Mouse (Mus musculus) stomach, embryonic 16.5 days (tissue): ENCODE data around the gene Lingo1. TPM values are rescaled to one million over a fixed set of nuclear protein-coding genes. Genes with fewer than 3 reads are reported as not detected.

Experiments used
- ATAC-seq: fragments of 200-750 bp; cut with Nextera tagmentation; 2 replicates; pipeline ENCODE4 v1.8.0; 2017; ENCODE audit warnings: moderate number of reproducible peaks, moderate TSS enrichment; ENCODE audit not compliant: insufficient read depth, low FRiP score
- H3K27ac ChIP-seq: fragments of 300-500 bp; sonication (generic); 2 replicates; pipeline ENCODE4 v1.5.1; 2014; ENCODE audit warnings: low read length
- H3K27me3 ChIP-seq: fragments of 300-500 bp; sonication (generic); 2 replicates; pipeline ENCODE4 v1.6.1; 2014; ENCODE audit warnings: low read length, control low read depth, mixed read lengths; ENCODE audit not compliant: control insufficient read depth, insufficient read depth
- H3K36me3 ChIP-seq: fragments of 300-500 bp; sonication (generic); 2 replicates; pipeline ENCODE4 v1.6.1; 2014; ENCODE audit warnings: low read length; ENCODE audit not compliant: control insufficient read depth, insufficient read depth
- H3K4me1 ChIP-seq: fragments of 300-500 bp; sonication (generic); 2 replicates; pipeline ENCODE4 v1.6.1; 2014; ENCODE audit warnings: low read length, control low read depth, mixed read lengths; ENCODE audit not compliant: control insufficient read depth, insufficient read depth
- H3K4me2 ChIP-seq: fragments of 300-500 bp; sonication (generic); 2 replicates; pipeline ENCODE4 v1.6.1; 2014; ENCODE audit warnings: low read depth, low read length, mixed read lengths
- H3K4me3 ChIP-seq: fragments of 300-500 bp; sonication (generic); replicated peaks from 2 replicates; pipeline ENCODE4 v1.5.1; 2014; ENCODE audit warnings: mild to moderate bottlenecking, low read length
- H3K9ac ChIP-seq: fragments of 300-500 bp; sonication (generic); 2 replicates; pipeline ENCODE4 v1.6.1; 2014; ENCODE audit warnings: low read length
- H3K9me3 ChIP-seq: fragments of 300-500 bp; sonication (generic); replicated peaks from 2 replicates; pipeline ENCODE4 v1.6.1; 2016; ENCODE audit warnings: low read length, control low read depth; ENCODE audit not compliant: control insufficient read depth
- WGBS: fragments of 180-500 bp; shearing (Covaris S2); extraction: QIAGEN DNeasy Blood & Tissue Kit; methylation state at CpG from one replicate; pipeline ENCODE4 v1.1.7; 2014; 5-methylcytosine and 5-hydroxymethylcytosine counted together
- polyA plus RNA-seq: library from polyadenylated mRNA; unstranded; fragments of >200 nt; fragmentation: Nextera tagmentation; extraction: Ambion mirVana; gene quantifications from 2 replicates; pipeline ENCODE4 v1.2.1, GENCODE M21; 2015

The Lingo1 gene
- polyA plus RNA-seq, 1 experiment from 2014 or later: 3.2 TPM

GRCm38 (mm10) chr9:56796656-56797131, 426 bp upstream of the Lingo1 start:
- H3K27ac ChIP-seq: no peak overlapping the region
- WGBS: under 1% methylated on average over 41 of the region's 41 CpGs
- H3K27me3 ChIP-seq: peaks cover 60% of the 10 kb centered on the region
- no peaks in the 10 kb centered on the region for H3K36me3 ChIP-seq
- ATAC-seq: peak; percentile 35; the same call in 1 of the 2 replicates
- peak overlapping the region; percentile 36; the same call in 1 of the 2 replicates for H3K9ac ChIP-seq
- H3K4me1 ChIP-seq: peaks cover 8% of the 10 kb centered on the region; the same call in 1 of the 2 replicates
- H3K4me2 ChIP-seq: peak overlapping the region; percentile 71
- no peaks in the 10 kb centered on the region for H3K9me3 ChIP-seq
- peak overlapping the region; percentile 51 for H3K4me3 ChIP-seq

GRCm38 (mm10) chr9:56791696-56792261, 4.5 kb downstream of the Lingo1 start:
- Histone ChIP-seq H3K9ac (no peak overlapping the region), H3K4me1 (peaks cover 6% of the 10 kb centered on the region; the same call in 1 of the 2 replicates), H3K4me3 (no peak overlapping the region), H3K27ac (no peak overlapping the region), H3K36me3 (no peaks in the 10 kb centered on the region), H3K4me2 (no peak overlapping the region), H3K27me3 (peaks cover 31% of the 10 kb centered on the region), H3K9me3 (no peaks in the 10 kb centered on the region)
- WGBS: 69% methylated on average over 11 of the region's 11 CpGs
- no peak for ATAC-seq

- ATAC-seq: no peak
- H3K27me3 ChIP-seq: no peaks in the 10 kb centered on the region
- no peaks in the 10 kb centered on the region for H3K4me1 ChIP-seq
- no peak overlapping the region for H3K4me2 ChIP-seq
- WGBS: 80% methylated on average over 10 of the region's 10 CpGs
- no peak overlapping the region for H3K9ac ChIP-seq
- H3K9me3 ChIP-seq: no peaks in the 10 kb centered on the region
- H3K36me3 ChIP-seq: no peaks in the 10 kb centered on the region
- no peak overlapping the region for H3K27ac ChIP-seq
- H3K4me3 ChIP-seq: no peak overlapping the region
These were observed 11.7 kb downstream of the Lingo1 start for GRCm38 (mm10) chr9:56784576-56784975.

GRCm38 (mm10) chr9:56776881-56777801, 19.1 kb downstream of the Lingo1 start:
- H3K27me3 ChIP-seq: no peaks in the 10 kb centered on the region
- no peaks in the 10 kb centered on the region for H3K9me3 ChIP-seq
- WGBS: 67% methylated on average over 11 of the region's 11 CpGs
- no peaks in the 10 kb centered on the region for H3K4me1 ChIP-seq
- no peak overlapping the region for H3K9ac ChIP-seq
- no peak overlapping the region for H3K4me3 ChIP-seq
- no peak overlapping the region for H3K27ac ChIP-seq
- no peak for ATAC-seq
- H3K4me2 ChIP-seq: no peak overlapping the region
- H3K36me3 ChIP-seq: no peaks in the 10 kb centered on the region

- H3K27ac ChIP-seq: no peak overlapping the region
- H3K9me3 ChIP-seq: no peaks in the 10 kb centered on the region
- H3K4me3 ChIP-seq: no peak overlapping the region
- H3K4me2 ChIP-seq: no peak overlapping the region
- H3K4me1 ChIP-seq: no peaks in the 10 kb centered on the region
- H3K9ac ChIP-seq: no peak overlapping the region
- H3K27me3 ChIP-seq: no peaks in the 10 kb centered on the region
- 66% methylated on average over 7 of the region's 7 CpGs for WGBS
- ATAC-seq: no peak
- no peaks in the 10 kb centered on the region for H3K36me3 ChIP-seq
These were observed 20.9 kb downstream of the Lingo1 start for GRCm38 (mm10) chr9:56775161-56775934.

GRCm38 (mm10) chr9:56774231-56774630, 22.0 kb downstream of the Lingo1 start:
- 35% methylated on average over 6 of the region's 6 CpGs for WGBS
- Histone ChIP-seq H3K27me3 (no peaks in the 10 kb centered on the region), H3K9me3 (no peaks in the 10 kb centered on the region), H3K4me2 (no peak overlapping the region), H3K4me1 (no peaks in the 10 kb centered on the region), H3K36me3 (no peaks in the 10 kb centered on the region), H3K9ac (no peak overlapping the region), H3K4me3 (no peak overlapping the region), H3K27ac (no peak overlapping the region)
- no peak; the same call in 1 of the 2 replicates for ATAC-seq

- no peak overlapping the region for H3K27ac ChIP-seq
- H3K36me3 ChIP-seq: no peaks in the 10 kb centered on the region
- no peak overlapping the region for H3K4me2 ChIP-seq
- H3K27me3 ChIP-seq: no peaks in the 10 kb centered on the region
- H3K9me3 ChIP-seq: no peaks in the 10 kb centered on the region
- 83% methylated on average over 7 of the region's 7 CpGs for WGBS
- no peak for ATAC-seq
- no peak overlapping the region for H3K4me3 ChIP-seq
- no peak overlapping the region for H3K9ac ChIP-seq
- no peaks in the 10 kb centered on the region for H3K4me1 ChIP-seq
These were observed 22.6 kb downstream of the Lingo1 start for GRCm38 (mm10) chr9:56773666-56774065.

- Histone ChIP-seq H3K4me1 (no peaks in the 10 kb centered on the region), H3K36me3 (no peaks in the 10 kb centered on the region), H3K4me3 (no peak overlapping the region), H3K9me3 (no peaks in the 10 kb centered on the region), H3K27me3 (no peaks in the 10 kb centered on the region), H3K27ac (no peak overlapping the region), H3K4me2 (no peak overlapping the region), H3K9ac (no peak overlapping the region)
- ATAC-seq: no peak
- 66% methylated on average over 9 of the region's 9 CpGs for WGBS
These were observed 28.6 kb downstream of the Lingo1 start for GRCm38 (mm10) chr9:56767653-56768136.
